Mouse (Mus musculus) spleen, adult 18-20 months (tissue): ENCODE data around the gene Mpc2.

Source experiments
- DNase-seq, 2 experiments: peaks; one replicate each; pipeline ENCODE4 v3.0.0; 2022; ENCODE audit warnings: mixed read lengths in 2 of 2

Gene Mpc2

GRCm38 (mm10) chr1:165506303-165506702 lies 45.9 kb downstream of the Mpc2 start:
- no peak for DNase-seq

- no peak for DNase-seq
Observed at GRCm38 (mm10) chr1:165510161-165510560, 49.7 kb downstream of the Mpc2 start.

GRCm38 (mm10) chr1:165520716-165521115 lies 60.3 kb downstream of the Mpc2 start:
- DNase-seq, result no peak
